Mouse (Mus musculus) embryonic facial prominence, embryonic 12.5 days (tissue): ENCODE data around the gene Nectin4. TPM values are rescaled to one million over a fixed set of nuclear protein-coding genes. Genes with fewer than 3 reads are reported as not detected.
"Not testable (repeated sequence)": the region's sequence is repeated elsewhere in the genome, so short reads cannot be mapped to it uniquely, and the experiment has no call there.

Experiments
- ATAC-seq: fragments of 200-750 bp; cut with Nextera tagmentation; 2 replicates; pipeline ENCODE4 v1.8.0; 2017; ENCODE audit not compliant: insufficient number of reproducible peaks, insufficient read depth, low FRiP score, low TSS enrichment
- H3K27ac ChIP-seq: fragments of 300-500 bp; sonication (generic); 2 replicates; pipeline ENCODE4 v1.5.1; 2016; ENCODE audit warnings: mild to moderate bottlenecking
- H3K27me3 ChIP-seq: fragments of 300-500 bp; sonication (generic); 2 replicates; pipeline ENCODE4 v1.6.1; 2016; ENCODE audit warnings: mild to moderate bottlenecking, moderate library complexity
- H3K36me3 ChIP-seq: fragments of 300-500 bp; sonication (generic); 2 replicates; pipeline ENCODE4 v1.6.1; 2016; ENCODE audit warnings: mild to moderate bottlenecking
- H3K4me1 ChIP-seq: fragments of 300-500 bp; sonication (generic); 2 replicates; pipeline ENCODE4 v1.6.1; 2016
- H3K4me2 ChIP-seq: fragments of 300-500 bp; sonication (generic); replicated peaks from 2 replicates; pipeline ENCODE4 v1.6.1; 2016; ENCODE audit warnings: mild to moderate bottlenecking, moderate library complexity
- H3K4me3 ChIP-seq: fragments of 300-500 bp; sonication (generic); 2 replicates; pipeline ENCODE4 v1.5.1; 2016; ENCODE audit warnings: mild to moderate bottlenecking
- H3K9ac ChIP-seq: fragments of 300-500 bp; sonication (generic); 2 replicates; pipeline ENCODE4 v1.6.1; 2016; ENCODE audit warnings: mild to moderate bottlenecking, moderate library complexity
- H3K9me3 ChIP-seq: fragments of 300-500 bp; sonication (generic); 2 replicates; pipeline ENCODE4 v1.6.1; 2016; ENCODE audit warnings: mild to moderate bottlenecking, moderate library complexity
- WGBS: fragments of 180-500 bp; shearing (Covaris S2); methylation state at CpG from one replicate; pipeline ENCODE4 v1.1.7; 2016; 5-methylcytosine and 5-hydroxymethylcytosine counted together
- polyA plus RNA-seq: library from polyadenylated mRNA; unstranded; fragments of >200 nt; fragmentation: Nextera tagmentation; extraction: Ambion mirVana; gene quantifications from 2 replicates; pipeline ENCODE4 v1.2.1, GENCODE M21; 2016

Nectin4 gene
- 7.5 and 8.7 TPM in 2 replicates for polyA plus RNA-seq

DNA sequence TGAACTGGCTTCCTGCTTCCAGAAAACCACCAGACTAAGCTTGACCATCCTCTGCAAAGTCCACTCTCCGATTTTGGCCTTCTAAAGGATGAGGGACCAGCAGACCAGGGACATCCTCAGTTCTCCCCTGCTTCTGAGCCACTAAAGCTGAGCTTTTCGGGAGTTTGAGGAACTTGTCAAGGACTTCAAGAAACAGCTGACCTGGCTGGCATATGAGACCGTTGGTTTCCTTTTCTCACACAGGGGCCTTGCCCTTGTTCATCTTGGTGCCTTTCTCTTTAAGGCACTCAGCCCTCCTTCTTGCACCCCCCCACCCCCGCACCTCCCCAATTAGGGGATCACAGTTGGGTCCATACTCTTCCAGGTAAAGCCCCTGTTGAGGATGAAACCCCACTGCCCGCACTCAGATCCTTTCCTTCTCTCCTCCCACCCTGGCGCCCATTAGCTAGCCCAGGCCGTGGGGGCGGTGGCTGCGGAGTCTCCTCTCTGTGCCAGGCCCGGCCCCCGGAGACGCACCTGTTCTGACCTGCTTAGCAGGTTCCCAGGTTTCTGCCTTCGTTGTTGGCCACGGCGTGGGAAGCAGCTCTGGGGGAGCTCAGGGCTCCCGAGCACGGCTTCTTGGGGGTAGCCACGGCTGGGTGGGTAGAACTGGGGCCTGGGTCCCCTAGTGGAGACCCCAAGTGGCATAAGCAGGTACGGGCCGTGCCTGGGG lies at the start of gene Nectin4:
Nectin4 (plus strand) TSS at position 255 of the 712 bp plus-strand sequence.
- ATAC-seq = no peak
- peak within 1 kb of the TSS; percentile 9; the same call in 1 of the 2 replicates for H3K4me2 ChIP-seq
- H3K27me3 ChIP-seq = 0 out of 2 replicates have a peak, but pooled peaks cover 4% of the 10 kb centered on the region
- H3K4me1 ChIP-seq = peaks cover 8% of the 10 kb centered on the region
- H3K9ac ChIP-seq = no peak within 1 kb of the TSS
- 35% methylated on average over 20 of the region's 20 CpGs for WGBS
- H3K4me3 ChIP-seq = peak within 1 kb of the TSS; percentile 15; the same call in 1 of the 2 replicates
- H3K27ac ChIP-seq = no peak within 1 kb of the TSS
- no peaks in the 10 kb centered on the region for H3K36me3 ChIP-seq
- H3K9me3 ChIP-seq = no peaks in the 10 kb centered on the region

DNA sequence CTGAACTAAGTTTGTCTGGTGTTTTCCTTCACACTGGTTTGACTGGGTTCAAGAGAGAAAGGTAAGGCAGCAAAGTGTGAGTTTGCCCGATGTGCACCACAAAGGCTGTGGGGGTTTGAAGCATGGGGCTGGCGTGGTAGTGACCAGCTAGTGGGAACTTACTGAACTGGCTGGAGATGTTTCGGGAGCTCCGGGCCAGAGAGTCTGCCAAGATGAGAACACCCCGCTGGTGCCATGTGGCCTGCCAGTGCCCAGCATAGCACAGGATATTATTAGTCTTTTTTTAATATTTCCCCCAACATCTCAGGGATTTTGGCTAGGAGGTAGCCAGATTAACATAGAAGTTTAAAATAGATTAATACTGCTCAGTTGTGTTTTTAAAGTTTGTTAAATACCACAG lies 49.7 kb upstream of the Nectin4 start:
- 7% methylated on average over 5 of the region's 5 CpGs for WGBS

DNA sequence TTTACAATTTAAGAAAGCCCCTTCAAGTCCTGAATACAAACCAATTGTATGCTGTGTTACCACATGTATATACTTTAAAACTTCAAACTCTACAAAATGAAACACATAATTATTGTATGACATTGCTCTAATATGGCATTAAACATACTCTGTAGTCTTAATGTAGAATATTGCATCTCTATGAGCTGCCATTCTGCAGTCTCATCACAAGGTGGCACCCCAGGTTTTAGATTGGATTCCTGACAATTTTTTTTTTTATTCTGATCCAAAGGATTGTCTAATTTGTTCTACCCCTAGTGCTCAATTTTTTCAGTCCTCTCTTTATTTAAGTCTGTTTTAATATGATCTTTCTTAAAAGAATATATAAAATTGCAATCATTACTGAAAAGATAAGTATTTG lies 48.5 kb upstream of the Nectin4 start:
- no peaks in the 10 kb centered on the region for H3K9me3 ChIP-seq
- no peak for ATAC-seq
- H3K27ac ChIP-seq = no peak overlapping the region
- no peaks in the 10 kb centered on the region for H3K36me3 ChIP-seq
- H3K4me2 ChIP-seq = no peak overlapping the region
- H3K4me3 ChIP-seq = no peak overlapping the region
- H3K4me1 ChIP-seq = no peaks in the 10 kb centered on the region
- no peak overlapping the region for H3K9ac ChIP-seq
- H3K27me3 ChIP-seq = no peaks in the 10 kb centered on the region

More for the DNA sequence above, 49.7 kb upstream of the Nectin4 start:
- Histone ChIP-seq H3K4me2 (no peak overlapping the region; the same call in 1 of the 2 replicates), H3K27me3 (no peaks in the 10 kb centered on the region), H3K9me3 (no peaks in the 10 kb centered on the region), H3K4me3 (no peak overlapping the region), H3K27ac (no peak overlapping the region), H3K36me3 (no peaks in the 10 kb centered on the region), H3K9ac (no peak overlapping the region), H3K4me1 (no peaks in the 10 kb centered on the region)
- no peak for ATAC-seq

DNA sequence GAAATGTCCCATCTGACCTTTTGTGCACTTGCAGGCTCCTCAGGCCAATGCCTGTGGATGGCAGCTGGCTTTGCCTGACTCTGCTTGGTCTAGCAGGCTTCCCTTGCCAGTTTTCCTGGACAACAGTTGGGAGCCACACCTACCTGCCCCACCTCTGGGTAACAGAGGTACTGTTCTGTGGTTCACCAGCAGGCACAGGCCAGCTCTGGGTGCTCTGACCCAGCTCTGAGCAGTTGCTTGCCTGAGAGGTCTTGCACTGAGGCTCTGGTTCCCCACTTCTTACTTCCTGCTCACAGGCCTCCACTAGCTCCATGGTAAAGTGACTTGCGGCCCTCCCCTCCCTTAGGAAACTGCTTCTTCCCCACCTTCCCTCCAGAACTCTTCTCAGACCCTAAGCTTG lies 47.9 kb upstream of the Nectin4 start:
- 75% methylated on average over 1 of the region's 1 CpGs for WGBS
- no peaks in the 10 kb centered on the region for H3K9me3 ChIP-seq
- no peaks in the 10 kb centered on the region for H3K27me3 ChIP-seq
- H3K27ac ChIP-seq = no peak overlapping the region
- no peak overlapping the region for H3K9ac ChIP-seq
- 0 out of 2 replicates have a peak, but pooled peaks have one; percentile 41 for ATAC-seq
- H3K4me2 ChIP-seq = no peak overlapping the region
- no peak overlapping the region for H3K4me3 ChIP-seq
- H3K36me3 ChIP-seq = no peaks in the 10 kb centered on the region
- no peaks in the 10 kb centered on the region for H3K4me1 ChIP-seq

DNA sequence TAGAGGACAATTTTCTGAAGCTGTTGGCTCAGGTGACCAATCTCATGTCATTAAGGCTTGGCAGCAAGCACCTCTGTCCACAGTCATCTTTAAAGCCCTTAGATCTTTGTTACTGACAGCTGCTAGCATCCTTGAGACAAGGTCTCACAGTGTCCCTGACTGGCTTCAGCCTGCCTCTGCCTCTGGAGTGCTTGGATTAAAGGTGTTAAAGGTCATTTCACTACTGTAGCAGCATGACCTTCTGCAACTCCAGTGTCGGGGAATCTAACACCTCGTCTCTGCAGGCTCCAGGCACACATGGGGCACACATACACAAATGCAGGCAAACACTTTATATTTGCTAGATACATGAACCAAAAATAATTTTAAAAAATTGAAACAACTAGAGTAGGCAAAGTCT lies 44.3 kb upstream of the Nectin4 start:
- 75% methylated on average over 2 of the region's 2 CpGs for WGBS
- no peak overlapping the region for H3K4me3 ChIP-seq
- no peak overlapping the region for H3K27ac ChIP-seq
- H3K4me2 ChIP-seq = no peak overlapping the region
- H3K4me1 ChIP-seq = peaks cover 15% of the 10 kb centered on the region
- H3K9me3 ChIP-seq = no peaks in the 10 kb centered on the region
- H3K9ac ChIP-seq = no peak overlapping the region
- no peaks in the 10 kb centered on the region for H3K27me3 ChIP-seq
- ATAC-seq = no peak
- H3K36me3 ChIP-seq = no peaks in the 10 kb centered on the region

DNA sequence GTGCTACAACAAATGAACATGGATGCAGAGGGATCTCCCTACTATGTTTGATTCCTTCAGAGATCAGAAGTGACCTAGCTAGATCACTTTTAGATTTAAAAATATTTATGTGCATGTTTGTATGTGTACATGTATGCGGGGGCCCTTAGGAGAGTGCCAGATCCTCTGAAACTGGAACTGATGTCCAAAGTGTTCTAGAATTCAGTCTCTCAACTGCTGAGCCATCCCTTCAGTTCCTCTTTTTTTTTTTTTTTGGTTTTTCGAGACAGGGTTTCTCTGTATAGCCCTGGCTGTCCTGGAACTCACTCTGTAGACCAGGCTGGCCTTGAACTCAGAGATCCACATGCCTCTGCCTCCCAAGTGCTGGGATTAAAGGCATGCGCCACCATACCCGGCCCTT lies 43.3 kb upstream of the Nectin4 start:
- H3K4me3 ChIP-seq, ATAC-seq, H3K9me3 ChIP-seq, H3K36me3 ChIP-seq, H3K27me3 ChIP-seq, H3K9ac ChIP-seq, H3K4me2 ChIP-seq, H3K27ac ChIP-seq: not testable (repeated sequence)
- peaks cover 21% of the 10 kb centered on the region for H3K4me1 ChIP-seq
- WGBS = 85% methylated on average over 4 of the region's 4 CpGs

DNA sequence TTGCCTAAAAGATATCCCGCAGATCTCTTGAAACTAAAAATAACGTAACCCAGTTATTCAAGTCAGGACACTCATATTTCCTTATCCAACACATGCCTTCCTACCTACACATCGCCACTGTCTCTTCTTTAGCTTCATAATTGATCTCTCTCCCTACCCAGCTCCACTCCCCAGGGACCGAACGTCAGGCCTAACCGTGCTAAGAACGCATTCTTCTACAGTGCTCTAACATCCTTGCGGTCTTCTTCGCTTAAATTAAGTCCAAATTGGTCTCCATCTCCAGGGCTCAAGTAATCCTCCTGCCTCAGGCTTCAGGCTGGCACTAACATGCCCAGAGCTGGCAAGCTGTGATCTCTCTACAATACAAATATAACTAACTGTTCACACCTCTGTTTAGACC lies 41.7 kb upstream of the Nectin4 start:
- 31% methylated on average over 9 of the region's 9 CpGs for WGBS
- Histone ChIP-seq H3K4me1 (peaks cover 21% of the 10 kb centered on the region), H3K36me3 (no peaks in the 10 kb centered on the region)

DNA sequence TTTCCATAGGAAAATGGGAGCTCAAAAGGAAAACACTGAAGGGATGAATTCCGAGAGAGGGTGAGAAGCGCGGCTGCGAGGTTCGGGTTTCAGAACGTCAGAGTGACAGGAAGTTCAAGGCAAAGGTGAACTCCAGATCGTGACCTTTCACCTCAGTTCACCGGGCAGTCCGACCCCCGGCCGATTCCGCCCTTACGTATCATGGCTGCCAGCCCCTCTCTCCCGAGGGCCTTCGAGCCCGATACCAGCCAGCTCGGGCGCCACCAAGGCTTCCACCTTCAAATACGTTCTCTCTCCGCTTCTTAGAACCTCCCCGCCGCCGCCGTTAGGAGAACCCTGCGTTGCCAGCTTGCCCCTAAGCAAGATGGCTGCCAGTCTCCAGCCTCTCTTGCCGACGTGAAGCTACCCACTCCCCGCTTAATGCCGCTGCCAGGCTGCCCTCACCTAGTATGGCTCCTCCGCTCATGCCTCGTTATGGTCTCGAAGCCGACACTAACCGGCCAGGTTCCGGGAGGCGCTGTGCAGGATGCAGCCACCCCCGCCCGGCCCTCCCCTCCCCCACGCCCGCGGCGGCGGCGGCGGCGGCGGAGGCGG lies 41.0 kb upstream of the Nectin4 start, which contains the start of gene Dedd:
Dedd (plus strand) TSS at position 307 of the 594 bp plus-strand sequence.
- Histone ChIP-seq H3K36me3 (no peaks in the 10 kb centered on the region), H3K4me2 (peak within 1 kb of the TSS; percentile 65), H3K9me3 (no peaks in the 10 kb centered on the region), H3K4me1 (peaks cover 21% of the 10 kb centered on the region), H3K27ac (peak within 1 kb of the TSS; percentile 99), H3K27me3 (no peaks in the 10 kb centered on the region), H3K4me3 (peak within 1 kb of the TSS; percentile 85), H3K9ac (peak within 1 kb of the TSS; percentile 92)
- peak; percentile 94 for ATAC-seq
- 1% methylated on average over 39 of the region's 48 CpGs for WGBS

More for the DNA sequence above, 41.7 kb upstream of the Nectin4 start:
- no peak for ATAC-seq
- Histone ChIP-seq H3K4me3 (peak overlapping the region; percentile 85), H3K9me3 (no peaks in the 10 kb centered on the region), H3K9ac (peak overlapping the region; percentile 92), H3K27ac (peak overlapping the region; percentile 99), H3K27me3 (no peaks in the 10 kb centered on the region), H3K4me2 (peak overlapping the region; percentile 65)

DNA sequence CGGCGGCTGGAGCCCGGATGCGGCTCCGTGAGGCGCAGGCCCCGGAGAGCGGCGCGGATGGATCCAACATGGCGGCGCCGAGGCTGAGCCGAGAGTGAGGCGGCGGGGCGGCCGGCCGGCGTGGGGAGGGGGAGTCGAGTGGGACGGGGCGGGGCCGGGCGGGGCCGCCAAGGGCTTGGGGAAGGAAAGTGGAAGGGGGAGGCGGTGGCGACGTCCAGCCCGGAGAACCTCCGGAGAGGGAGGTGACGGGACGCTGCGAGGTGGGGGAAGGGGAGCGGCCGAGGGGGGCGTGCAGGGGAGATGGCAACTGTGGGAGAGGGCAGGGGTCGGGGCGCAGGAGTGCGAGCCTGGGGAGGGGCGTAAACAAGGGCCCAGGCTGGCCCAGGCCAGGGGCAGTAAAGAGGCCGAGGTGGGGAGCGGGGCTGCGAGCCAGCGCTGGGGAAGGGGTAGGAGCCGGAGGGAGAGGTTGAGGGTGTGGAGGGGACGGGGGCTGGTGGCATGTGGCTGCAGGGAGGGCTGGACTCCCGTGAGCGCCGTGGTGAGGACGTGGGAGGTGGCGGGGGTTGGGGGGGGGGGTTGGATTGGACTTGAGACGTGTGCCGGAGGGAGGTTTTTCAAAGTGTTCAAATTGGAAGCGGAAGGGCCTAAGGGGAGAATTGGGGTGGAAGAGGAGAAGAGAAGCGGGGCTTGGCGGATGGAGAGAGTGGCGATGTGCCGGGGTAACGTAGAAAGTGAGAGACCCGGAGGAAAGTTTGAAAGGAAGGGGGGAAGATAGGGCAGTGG lies 40.3 kb upstream of the Nectin4 start:
- H3K36me3 ChIP-seq = no peaks in the 10 kb centered on the region; the same call in 1 of the 2 replicates
- under 1% methylated on average over 49 of the region's 61 CpGs for WGBS
- H3K9ac ChIP-seq = peak overlapping the region; percentile 92
- peaks cover 21% of the 10 kb centered on the region for H3K4me1 ChIP-seq
- H3K4me3 ChIP-seq = peak overlapping the region; percentile 85
- peak overlapping the region; percentile 99 for H3K27ac ChIP-seq
- no peaks in the 10 kb centered on the region for H3K9me3 ChIP-seq
- H3K27me3 ChIP-seq = no peaks in the 10 kb centered on the region
- H3K4me2 ChIP-seq = peak overlapping the region; percentile 65
- ATAC-seq = peak; percentile 89

DNA sequence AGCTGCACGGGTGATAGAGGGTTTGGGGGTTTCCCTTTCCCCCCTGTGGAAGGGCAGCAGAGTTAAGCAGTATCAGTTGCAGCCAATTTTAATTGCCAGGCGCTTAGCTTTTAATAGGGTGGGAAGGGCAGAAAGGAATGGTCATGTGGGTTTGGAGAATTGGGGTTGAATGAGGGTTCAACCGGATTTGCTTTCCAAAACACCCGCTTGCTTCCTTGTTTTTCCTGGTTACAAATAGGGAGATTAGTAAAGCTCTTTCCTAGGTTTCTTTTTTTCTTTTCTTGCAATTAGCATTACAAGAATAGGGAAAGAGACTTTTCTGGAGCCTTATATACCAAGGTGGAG lies 39.7 kb upstream of the Nectin4 start:
- H3K4me2 ChIP-seq = peak overlapping the region; percentile 65
- 0% methylated on average over 4 of the region's 4 CpGs for WGBS
- peak; percentile 4; the same call in 1 of the 2 replicates for ATAC-seq

DNA sequence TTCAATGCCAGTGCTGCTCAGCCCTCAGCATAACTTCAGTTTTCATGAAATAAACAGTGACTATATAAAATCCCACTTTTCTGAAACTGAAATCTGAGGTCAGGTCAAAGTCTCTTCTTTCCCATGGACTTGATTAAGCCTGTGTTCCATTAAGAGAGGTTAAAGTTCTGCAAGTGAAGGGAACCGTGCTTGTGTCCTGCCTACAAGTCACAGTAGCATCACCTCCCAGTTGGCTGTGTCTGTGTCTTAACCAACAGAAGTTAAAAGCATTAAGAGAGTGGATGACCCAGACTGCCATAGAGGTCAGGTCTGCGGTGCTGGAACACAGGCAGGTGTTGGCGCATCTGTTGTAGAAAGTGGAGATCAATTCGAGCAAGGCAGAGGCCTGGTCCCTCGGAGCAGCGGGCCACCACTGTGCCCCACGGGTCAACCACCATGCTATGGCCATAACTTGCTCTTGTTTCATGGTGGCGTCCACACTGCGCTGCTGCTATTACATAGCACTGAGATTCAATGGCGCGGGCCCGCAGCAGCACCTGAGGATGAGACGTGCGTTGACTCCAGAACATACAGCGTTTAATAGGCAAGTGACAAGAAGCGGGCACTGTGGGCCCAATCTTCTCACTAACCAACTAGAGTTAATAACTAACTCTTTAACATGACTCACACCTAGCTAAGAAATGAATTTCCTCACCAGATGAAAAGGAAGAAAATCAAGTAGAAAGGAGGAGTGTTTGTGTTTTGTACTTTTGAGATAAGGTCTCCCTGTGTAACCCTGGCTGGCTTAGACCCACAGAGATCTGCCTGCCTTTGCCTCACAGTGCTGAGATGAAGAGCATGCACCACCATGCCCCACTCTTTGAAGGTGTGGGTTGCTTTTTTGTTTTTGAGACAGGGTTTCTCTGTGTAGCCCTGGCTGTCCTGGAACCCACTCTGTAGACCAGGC lies 27.4 kb upstream of the Nectin4 start:
- Histone ChIP-seq H3K9ac (no peak overlapping the region), H3K27ac (no peak overlapping the region), H3K36me3 (peaks cover 60% of the 10 kb centered on the region), H3K4me3 (no peak overlapping the region), H3K9me3 (peaks cover 7% of the 10 kb centered on the region; the same call in 1 of the 2 replicates), H3K4me2 (no peak overlapping the region), H3K27me3 (no peaks in the 10 kb centered on the region), H3K4me1 (peaks cover 18% of the 10 kb centered on the region; the same call in 1 of the 2 replicates)
- WGBS = 95% methylated on average over 16 of the region's 16 CpGs
- no peak for ATAC-seq

More for the DNA sequence above, 39.7 kb upstream of the Nectin4 start:
- Histone ChIP-seq H3K36me3 (no peaks in the 10 kb centered on the region; the same call in 1 of the 2 replicates), H3K9ac (peak overlapping the region; percentile 92), H3K27me3 (no peaks in the 10 kb centered on the region), H3K9me3 (no peaks in the 10 kb centered on the region), H3K4me3 (peak overlapping the region; percentile 85), H3K27ac (peak overlapping the region; percentile 99), H3K4me1 (peaks cover 21% of the 10 kb centered on the region)
